Mouse (Mus musculus) liver, postnatal 0 days (tissue): ENCODE measurements around the gene Gal3st2b.
"Not testable (repeated sequence)": the region's sequence is repeated elsewhere in the genome, so short reads cannot be mapped to it uniquely, and the experiment has no call there.

ENCODE experiments used
- CTCF ChIP-seq: sonication (generic); IDR thresholded peaks from 2 replicates; pipeline ENCODE4 v1.5.1; 2016; ENCODE audit warnings: antibody characterized with exemption, low read depth
- EP300 ChIP-seq: IDR thresholded peaks from 2 replicates; pipeline ENCODE4 v1.6.1; 2016; ENCODE audit warnings: antibody characterized with exemption, low read depth, mild to moderate bottlenecking

GRCm38 (mm10) chr1:93978287-93978686, 60.2 kb downstream of the Gal3st2b start:
- TF ChIP-seq CTCF, EP300: not testable (repeated sequence)
